Mouse (Mus musculus) brain, embryonic 14.5 days (tissue): Measurements from ENCODE around the gene Acvr1.

Source experiments
- CTCF ChIP-seq: fragments of 200-500 bp; IDR thresholded peaks from 2 replicates; pipeline ENCODE4 v1.5.1; 2012; ENCODE audit warnings: inconsistent platforms, mild to moderate bottlenecking, moderate library complexity, borderline replicate concordance; ENCODE audit not compliant: insufficient read depth, insufficient read length; ENCODE audit errors: extremely low read depth
- POLR2A ChIP-seq: fragments of 200-500 bp; IDR thresholded peaks from 2 replicates; pipeline ENCODE4 v1.6.1; 2012; ENCODE audit warnings: mild to moderate bottlenecking, inconsistent platforms, borderline replicate concordance; ENCODE audit not compliant: poor library complexity, insufficient read depth, insufficient read length, severe bottlenecking; ENCODE audit errors: extremely low read depth

- TF ChIP-seq CTCF = no peak
- no peak for TF ChIP-seq POLR2A
Measured at GRCm38 (mm10) chr2:58357068-58357413, 209.9 kb downstream of the Acvr1 start.
